ENCODE assay signal across 18 mouse cellular contexts in the genomic region with DNA sequence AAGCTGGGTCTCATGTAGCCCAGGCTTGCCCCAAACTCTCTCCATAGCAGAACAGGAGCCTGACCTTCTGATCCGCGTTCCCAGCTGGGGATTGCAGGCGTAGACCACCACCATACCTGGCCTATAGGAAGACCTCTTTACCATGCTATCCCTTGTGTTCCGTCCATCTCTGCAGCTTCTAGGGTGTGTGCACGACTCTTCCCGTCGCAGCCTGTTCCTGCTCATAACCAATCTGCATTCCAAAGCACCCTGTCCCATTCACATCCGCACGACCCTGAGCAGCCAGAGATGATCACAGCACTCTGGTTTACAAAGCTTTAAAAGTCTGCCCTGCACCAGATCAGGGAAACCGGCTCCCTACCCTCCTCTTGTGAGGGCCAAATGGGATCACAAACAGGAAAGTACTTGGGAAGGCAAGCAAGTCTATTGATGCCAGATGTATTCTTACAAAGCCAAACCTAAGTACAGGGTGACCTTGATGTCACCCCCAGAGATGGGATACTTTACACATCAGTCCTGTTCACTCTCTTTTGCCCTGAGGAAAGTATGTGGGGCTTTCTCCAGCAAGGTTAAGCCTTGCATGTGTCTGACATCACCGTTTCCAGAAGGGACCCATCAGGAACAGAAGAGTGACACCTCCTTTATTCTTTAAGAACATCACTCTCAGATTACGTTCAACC. TPM values are rescaled to one million over a fixed set of nuclear protein-coding genes. Genes with fewer than 3 reads are reported as not detected.
DNase-seq lines count a peak whose midpoint lies in the region; ATAC-seq and TF ChIP-seq lines count a peak whose summit lies in the region.
"Had no signal": no experiment of that assay in that cellular context is flagged by ENCODE, and none has a peak within 500 bp of the region (broad histone marks: within the 10 kb centered on the region; RNA-seq: fewer than 3 reads in every experiment).

No protein-coding gene starts in this region.

- ATAC-seq in stomach, embryonic 14.5 days (ENCODE audit: insufficient number of reproducible peaks, insufficient read depth, low FRiP score, low read depth) = no peak
- ATAC-seq in stomach, postnatal 0 days (ENCODE audit: low FRiP score, low TSS enrichment) = no peak
- no peak for ATAC-seq in stomach, embryonic 16.5 days (ENCODE audit: insufficient read depth, low FRiP score)
- ATAC-seq in hindbrain, postnatal 0 days = no peak
- ATAC-seq: forebrain, postnatal 0 days; lung, postnatal 0 days had no signal

- WGBS in stomach, embryonic 14.5 days = 59% methylated on average over 12 of the region's 12 CpGs
- WGBS in stomach, postnatal 0 days = 62% methylated on average over 12 of the region's 12 CpGs
- WGBS in stomach, embryonic 16.5 days = 60% methylated on average over 12 of the region's 12 CpGs
- 83% methylated on average over 12 of the region's 12 CpGs for WGBS in hindbrain, postnatal 0 days

- H3K9me3 ChIP-seq in stomach, embryonic 14.5 days (ENCODE audit: control insufficient read depth, low read depth, low read length) = no peaks in the 10 kb centered on the region
- no peaks in the 10 kb centered on the region for H3K9me3 ChIP-seq in stomach, postnatal 0 days (ENCODE audit: control insufficient read depth, low read length)
- no peaks in the 10 kb centered on the region for H3K9me3 ChIP-seq in stomach, embryonic 16.5 days (replicated peaks; ENCODE audit: control insufficient read depth, low read length)
- H3K9me3 ChIP-seq in hindbrain, postnatal 0 days (ENCODE audit: low read length) = no peaks in the 10 kb centered on the region
- H3K9me3 ChIP-seq: G1E; heart, embryonic 15.5 days; hindbrain, embryonic 15.5 days; midbrain, embryonic 12.5 days; neural tube, embryonic 12.5 days had no signal

- TF ChIP-seq EP300 in stomach, postnatal 0 days (optimal IDR thresholded peaks at IDR 0.05) = no peak

- no peak for DNase-seq in gastrocnemius, adult 2 months
- DNase-seq in gastrocnemius, postnatal 36 days = no peak
- no peak for DNase-seq in stomach, postnatal 0 days (ENCODE audit: low spot score)
- DNase-seq in forelimb bud, embryonic 11.5 days (ENCODE audit: low read depth, low spot score) = peak; percentile 52
- no peak for DNase-seq in urinary bladder, adult 18-20 months (ENCODE audit: low spot score in 2 of 2)
- DNase-seq in hindbrain, postnatal 0 days (ENCODE audit: low spot score) = no peak
- DNase-seq: cerebellum, adult 2 months; forebrain, postnatal 0 days; kidney, adult 9 months had no signal

- H3K27me3 ChIP-seq in stomach, embryonic 14.5 days (ENCODE audit: control insufficient read depth, insufficient read depth, low read length) = no peaks in the 10 kb centered on the region
- H3K27me3 ChIP-seq in stomach, postnatal 0 days (ENCODE audit: control insufficient read depth, insufficient read depth, low read length) = no peaks in the 10 kb centered on the region
- no peaks in the 10 kb centered on the region for H3K27me3 ChIP-seq in stomach, embryonic 16.5 days (ENCODE audit: control insufficient read depth, insufficient read depth, low read length)
- H3K27me3 ChIP-seq in hindbrain, postnatal 0 days (ENCODE audit: insufficient read depth, low read length) = no peaks in the 10 kb centered on the region
- H3K27me3 ChIP-seq: heart, embryonic 15.5 days; hindbrain, embryonic 15.5 days; midbrain, embryonic 12.5 days; neural tube, embryonic 12.5 days had no signal

- intact Hi-C loops in gastrocnemius, adult 2 months (cut with DNase I) = no loop called here
- intact Hi-C loops in gastrocnemius, postnatal 36 days (cut with DNase I) = no loop called here

- H3K4me2 ChIP-seq in stomach, embryonic 14.5 days (replicated peaks; ENCODE audit: low read depth, low read length) = no peak overlapping the region
- H3K4me2 ChIP-seq in stomach, postnatal 0 days (replicated peaks; ENCODE audit: low read depth) = no peak overlapping the region
- no peak overlapping the region for H3K4me2 ChIP-seq in stomach, embryonic 16.5 days (ENCODE audit: low read depth, low read length)
- no peak overlapping the region for H3K4me2 ChIP-seq in hindbrain, postnatal 0 days (ENCODE audit: low read depth, low read length)
- H3K4me2 ChIP-seq: heart, embryonic 15.5 days; hindbrain, embryonic 15.5 days; liver, embryonic 11.5 days; midbrain, embryonic 12.5 days; neural tube, embryonic 12.5 days had no signal

- no peak overlapping the region for H3K4me3 ChIP-seq in gastrocnemius, adult 2 months
- H3K4me3 ChIP-seq in stomach, embryonic 14.5 days (ENCODE audit: low read depth, low read length) = no peak overlapping the region
- H3K4me3 ChIP-seq in stomach, postnatal 0 days (ENCODE audit: low read depth, low read length) = no peak overlapping the region
- H3K4me3 ChIP-seq in stomach, embryonic 16.5 days (replicated peaks; ENCODE audit: low read length) = no peak overlapping the region
- no peak overlapping the region for H3K4me3 ChIP-seq in hindbrain, postnatal 0 days (ENCODE audit: low read length)
- H3K4me3 ChIP-seq: heart, embryonic 15.5 days; hindbrain, embryonic 15.5 days; midbrain, embryonic 12.5 days; neural tube, embryonic 12.5 days had no signal

- H3K9ac ChIP-seq in stomach, embryonic 14.5 days (replicated peaks; ENCODE audit: low read depth, low read length) = no peak overlapping the region
- H3K9ac ChIP-seq in stomach, postnatal 0 days (ENCODE audit: low read length) = no peak overlapping the region
- no peak overlapping the region for H3K9ac ChIP-seq in stomach, embryonic 16.5 days (ENCODE audit: low read length)
- no peak overlapping the region for H3K9ac ChIP-seq in hindbrain, postnatal 0 days (replicated peaks; ENCODE audit: low read length)
- H3K9ac ChIP-seq: forebrain, postnatal 0 days; heart, embryonic 15.5 days; hindbrain, embryonic 15.5 days; midbrain, embryonic 12.5 days; neural tube, embryonic 12.5 days had no signal

- H3K27ac ChIP-seq in gastrocnemius, adult 2 months = peak overlapping the region; percentile 21; the same call in 1 of the 2 replicates
- H3K27ac ChIP-seq in stomach, embryonic 14.5 days (ENCODE audit: low read length) = peak overlapping the region; percentile 34; the same call in 1 of the 2 replicates
- no peak overlapping the region for H3K27ac ChIP-seq in stomach, postnatal 0 days (replicated peaks)
- peak overlapping the region; percentile 19 for H3K27ac ChIP-seq in stomach, embryonic 16.5 days (ENCODE audit: low read length)
- no peak overlapping the region for H3K27ac ChIP-seq in hindbrain, postnatal 0 days
- H3K27ac ChIP-seq: heart, embryonic 15.5 days; hindbrain, embryonic 15.5 days; midbrain, embryonic 12.5 days; neural tube, embryonic 12.5 days had no signal

- no peaks in the 10 kb centered on the region for H3K36me3 ChIP-seq in stomach, embryonic 14.5 days (ENCODE audit: control insufficient read depth, insufficient read depth, low read length)
- H3K36me3 ChIP-seq in stomach, postnatal 0 days (ENCODE audit: control insufficient read depth, insufficient read depth, low read length) = no peaks in the 10 kb centered on the region
- no peaks in the 10 kb centered on the region for H3K36me3 ChIP-seq in stomach, embryonic 16.5 days (ENCODE audit: control insufficient read depth, insufficient read depth, low read length)
- H3K36me3 ChIP-seq in hindbrain, postnatal 0 days (ENCODE audit: insufficient read depth, low read length) = no peaks in the 10 kb centered on the region
- H3K36me3 ChIP-seq: G1E; heart, embryonic 15.5 days; hindbrain, embryonic 15.5 days; midbrain, embryonic 12.5 days; neural tube, embryonic 12.5 days had no signal

- 0 out of 2 replicates have a peak, but pooled peaks cover 12% of the 10 kb centered on the region for H3K4me1 ChIP-seq in stomach, embryonic 14.5 days (ENCODE audit: control insufficient read depth, insufficient read depth, low read length)
- peaks cover 3% of the 10 kb centered on the region; the same call in 1 of the 2 replicates for H3K4me1 ChIP-seq in stomach, postnatal 0 days (replicated peaks; ENCODE audit: control insufficient read depth, insufficient read depth)
- peaks cover 10% of the 10 kb centered on the region; the same call in 1 of the 2 replicates for H3K4me1 ChIP-seq in stomach, embryonic 16.5 days (ENCODE audit: control insufficient read depth, insufficient read depth, low read length)
- H3K4me1 ChIP-seq in hindbrain, postnatal 0 days (ENCODE audit: insufficient read depth, low read length) = no peaks in the 10 kb centered on the region
- H3K4me1 ChIP-seq: hindbrain, embryonic 15.5 days; midbrain, embryonic 12.5 days; neural tube, embryonic 12.5 days had no signal

- TF ChIP-seq CTCF in gastrocnemius, adult 2 months (IDR thresholded peaks at IDR 0.05) = no peak
- no peak for TF ChIP-seq CTCF in stomach, postnatal 0 days (IDR thresholded peaks at IDR 0.05; ENCODE audit: low read depth)
- no peak for TF ChIP-seq CTCF in hindbrain, postnatal 0 days (IDR thresholded peaks at IDR 0.05; ENCODE audit: low read depth)

RNA-seq across cellular contexts. Expression of a gene that starts 24.4 kb away (rescaled TPM):
- total RNA-seq in gastrocnemius, adult 2 months (2021) = 10 to 100 TPM; 41.9 to 48.9 TPM
- total RNA-seq in gastrocnemius, postnatal 36 days (2021) = 10 to 100 TPM; 41.8 to 52.1 TPM
- 157 TPM in 2 replicates for polyA plus RNA-seq in stomach, embryonic 14.5 days (2014; fragmentation: Nextera tagmentation; extraction: Ambion mirVana)
- 106 and 111 TPM in 2 replicates for polyA plus RNA-seq in stomach, postnatal 0 days (2015; fragmentation: Nextera tagmentation; extraction: Ambion mirVana)
- polyA plus RNA-seq in stomach, embryonic 16.5 days (2015; fragmentation: Nextera tagmentation; extraction: Ambion mirVana) = 157 and 160 TPM in 2 replicates
- total RNA-seq in hindbrain, postnatal 0 days (2014; rRNA removed) = 94.1 and 98.6 TPM in 2 replicates
- 115 and 118 TPM in 2 replicates for polyA plus RNA-seq in hindbrain, postnatal 0 days (2015; fragmentation: Nextera tagmentation; extraction: Ambion mirVana)

Comparison
In these comparisons a context has a peak if more than half of its experiments do, and no peak if none do; other contexts are left out.
1. H3K27ac ChIP-seq: peak in gastrocnemius, adult 2 months (single experiment), stomach, embryonic 14.5 days (single experiment) and stomach, embryonic 16.5 days (single experiment); none in stomach, postnatal 0 days (single experiment) and hindbrain, postnatal 0 days (single experiment).